Comparison of ENCODE assay signal across 18 mouse cellular contexts in genomic region chr14:45460491-45460890, GRCm38 (mm10).
"Had no signal": no experiment of that assay in that cellular context is flagged by ENCODE, and none has a peak within 500 bp of the region (broad histone marks: within the 10 kb centered on the region; RNA-seq: fewer than 3 reads in every experiment).

No protein-coding gene starts in this region.

- H3K4me2 ChIP-seq: lung, embryonic 15.5 days; midbrain, embryonic 11.5 days; midbrain, embryonic 13.5 days; midbrain, embryonic 15.5 days; neural tube, embryonic 12.5 days; stomach, embryonic 15.5 days had no signal

- H3K27me3 ChIP-seq: lung, embryonic 15.5 days; midbrain, embryonic 13.5 days; midbrain, embryonic 15.5 days; neural tube, embryonic 12.5 days; stomach, embryonic 15.5 days had no signal

- H3K9ac ChIP-seq: liver, postnatal 0 days; lung, embryonic 15.5 days; midbrain, embryonic 13.5 days; midbrain, embryonic 15.5 days; neural tube, embryonic 12.5 days; stomach, embryonic 15.5 days had no signal

- H3K4me3 ChIP-seq: lung, embryonic 15.5 days; megakaryocyte, embryonic 14.5 days; midbrain, embryonic 13.5 days; midbrain, embryonic 15.5 days; neural tube, embryonic 12.5 days; stomach, embryonic 15.5 days had no signal

- ATAC-seq: liver, postnatal 0 days; lung, postnatal 0 days; midbrain, embryonic 13.5 days; midbrain, embryonic 15.5 days had no signal

- H3K4me1 ChIP-seq: megakaryocyte, embryonic 14.5 days had no signal

- DNase-seq: liver, postnatal 0 days; lung, adult 2 months; lung, postnatal 14 days; lung, postnatal 36 days; right cerebral cortex, postnatal 14 days; thymus, adult 2 months; thymus, postnatal 25 days; thymus, postnatal 4 days had no signal

- H3K27ac ChIP-seq: macrophage; midbrain, embryonic 13.5 days; midbrain, embryonic 15.5 days; neural tube, embryonic 12.5 days; stomach, embryonic 15.5 days; stomach, postnatal 0 days had no signal

- H3K9me3 ChIP-seq: lung, embryonic 15.5 days; megakaryocyte, embryonic 14.5 days; midbrain, embryonic 13.5 days; midbrain, embryonic 15.5 days; neural tube, embryonic 12.5 days; stomach, embryonic 15.5 days had no signal
